Mouse (Mus musculus) brain, embryonic 14.5 days (tissue): Measurements from ENCODE around the gene Celsr2.

Experiments used
- CTCF ChIP-seq: fragments of 200-500 bp; IDR thresholded peaks from 2 replicates; pipeline ENCODE4 v1.5.1; 2012; ENCODE audit warnings: inconsistent platforms, mild to moderate bottlenecking, moderate library complexity, borderline replicate concordance; ENCODE audit not compliant: insufficient read depth, insufficient read length; ENCODE audit errors: extremely low read depth
- POLR2A ChIP-seq: fragments of 200-500 bp; IDR thresholded peaks from 2 replicates; pipeline ENCODE4 v1.6.1; 2012; ENCODE audit warnings: mild to moderate bottlenecking, inconsistent platforms, borderline replicate concordance; ENCODE audit not compliant: poor library complexity, insufficient read depth, insufficient read length, severe bottlenecking; ENCODE audit errors: extremely low read depth

GRCm38 (mm10) chr3:108411026-108411753 lies 4.2 kb downstream of the Celsr2 start:
- TF ChIP-seq POLR2A, result no peak
- TF ChIP-seq CTCF, result no peak
